Mouse (Mus musculus) kidney, embryonic 16.5 days (tissue): ENCODE results near the gene Cntnap4. TPM values are rescaled to one million over a fixed set of nuclear protein-coding genes. Genes with fewer than 3 reads are reported as not detected.

Experiments
- ATAC-seq: fragments of 200-750 bp; cut with Nextera tagmentation; 2 replicates; pipeline ENCODE4 v1.8.0; 2017; ENCODE audit warnings: moderate TSS enrichment; ENCODE audit not compliant: low FRiP score, low TSS enrichment
- H3K27ac ChIP-seq: fragments of 300-500 bp; sonication (generic); 2 replicates; pipeline ENCODE4 v1.5.1; 2014; ENCODE audit warnings: low read length
- H3K27me3 ChIP-seq: fragments of 300-500 bp; sonication (generic); 2 replicates; pipeline ENCODE4 v1.6.1; 2014; ENCODE audit warnings: low read length, control low read depth, mixed read lengths; ENCODE audit not compliant: insufficient read depth
- H3K36me3 ChIP-seq: fragments of 300-500 bp; sonication (generic); 2 replicates; pipeline ENCODE4 v1.6.1; 2014; ENCODE audit warnings: low read length, control low read depth, mixed read lengths; ENCODE audit not compliant: insufficient read depth
- H3K4me1 ChIP-seq: fragments of 300-500 bp; sonication (generic); 2 replicates; pipeline ENCODE4 v1.6.1; 2014; ENCODE audit warnings: low read length, control low read depth, mixed read lengths; ENCODE audit not compliant: insufficient read depth
- H3K4me2 ChIP-seq: fragments of 300-500 bp; sonication (generic); replicated peaks from 2 replicates; pipeline ENCODE4 v1.6.1; 2014; ENCODE audit warnings: low read depth, low read length
- H3K4me3 ChIP-seq: fragments of 300-500 bp; sonication (generic); 2 replicates; pipeline ENCODE4 v1.5.1; 2014; ENCODE audit warnings: mild to moderate bottlenecking, low read length
- H3K9ac ChIP-seq: fragments of 300-500 bp; sonication (generic); replicated peaks from 2 replicates; pipeline ENCODE4 v1.6.1; 2014; ENCODE audit warnings: low read length
- H3K9me3 ChIP-seq: fragments of 300-500 bp; sonication (generic); 2 replicates; pipeline ENCODE4 v1.6.1; 2016; ENCODE audit warnings: low read length, control low read depth
- WGBS: fragments of 180-500 bp; shearing (Covaris S2); extraction: QIAGEN DNeasy Blood & Tissue Kit; methylation state at CpG from one replicate; pipeline ENCODE4 v1.1.7; 2014; 5-methylcytosine and 5-hydroxymethylcytosine counted together
- polyA plus RNA-seq: library from polyadenylated mRNA; unstranded; fragments of >200 nt; fragmentation: Nextera tagmentation; extraction: Ambion mirVana; gene quantifications from 2 replicates; pipeline ENCODE4 v1.2.1, GENCODE M21; 2015

Cntnap4 gene
- polyA plus RNA-seq, 1 experiment from 2014 or later = 0.12 TPM

GRCm38 (mm10) chr8:112599975-112600374 lies 30.1 kb downstream of the Cntnap4 start:
- H3K9me3 ChIP-seq = no peaks in the 10 kb centered on the region
- ATAC-seq = no peak
- H3K4me3 ChIP-seq = no peak overlapping the region
- H3K36me3 ChIP-seq = no peaks in the 10 kb centered on the region
- no peak overlapping the region for H3K4me2 ChIP-seq
- no peaks in the 10 kb centered on the region for H3K27me3 ChIP-seq
- no peak overlapping the region for H3K27ac ChIP-seq
- no peaks in the 10 kb centered on the region for H3K4me1 ChIP-seq
- no peak overlapping the region for H3K9ac ChIP-seq
- 89% methylated on average over 11 of the region's 11 CpGs for WGBS

DNA sequence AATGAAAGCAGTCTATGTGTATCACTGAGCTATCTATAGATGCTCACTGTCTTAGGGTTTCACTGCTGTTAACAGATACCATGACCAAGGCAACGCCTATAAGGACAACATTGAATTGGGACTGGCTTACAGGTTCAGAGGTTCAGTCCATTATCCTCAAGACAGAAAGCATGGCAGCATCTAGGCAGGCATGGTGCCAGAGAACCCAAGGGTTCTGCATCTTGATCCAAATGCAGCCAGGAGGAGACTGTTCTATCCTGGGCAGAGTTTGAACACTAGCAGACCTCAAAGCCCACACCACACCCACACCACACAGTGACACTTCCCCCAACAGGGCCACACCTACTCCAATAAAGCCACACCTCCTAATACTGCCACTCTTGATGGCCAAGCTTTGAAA lies 31.3 kb downstream of the Cntnap4 start:
- no peaks in the 10 kb centered on the region for H3K36me3 ChIP-seq
- 62% methylated on average over 1 of the region's 1 CpGs for WGBS
- no peaks in the 10 kb centered on the region for H3K9me3 ChIP-seq
- H3K9ac ChIP-seq = no peak overlapping the region
- no peaks in the 10 kb centered on the region for H3K27me3 ChIP-seq
- no peak overlapping the region for H3K27ac ChIP-seq
- H3K4me1 ChIP-seq = no peaks in the 10 kb centered on the region
- no peak for ATAC-seq
- no peak overlapping the region for H3K4me3 ChIP-seq
- no peak overlapping the region for H3K4me2 ChIP-seq

DNA sequence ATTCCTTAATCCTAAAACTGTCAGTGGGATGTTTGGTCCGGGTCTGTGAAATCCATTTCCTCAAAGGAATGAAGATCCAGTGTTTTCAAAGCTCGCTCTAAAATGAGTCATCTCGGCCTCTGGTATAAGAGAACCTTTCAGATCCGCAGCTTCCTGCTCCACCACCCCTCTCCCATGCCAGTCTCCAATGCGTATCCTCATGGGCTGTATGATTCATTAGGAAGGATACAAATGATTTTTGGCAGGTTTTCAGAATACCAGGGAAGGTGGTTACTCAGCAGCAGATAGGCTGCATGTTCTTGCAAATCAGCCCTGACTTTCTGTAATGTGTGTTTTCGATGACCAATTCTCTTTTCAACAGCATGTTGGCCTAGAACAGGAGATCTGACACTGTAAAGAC lies 40.3 kb downstream of the Cntnap4 start:
- Histone ChIP-seq H3K9me3 (no peaks in the 10 kb centered on the region), H3K4me3 (no peak overlapping the region), H3K27ac (no peak overlapping the region), H3K27me3 (no peaks in the 10 kb centered on the region), H3K9ac (no peak overlapping the region), H3K4me2 (no peak overlapping the region), H3K36me3 (no peaks in the 10 kb centered on the region), H3K4me1 (no peaks in the 10 kb centered on the region)
- 85% methylated on average over 6 of the region's 6 CpGs for WGBS
- ATAC-seq = no peak

GRCm38 (mm10) chr8:112628791-112629190 lies 58.9 kb downstream of the Cntnap4 start:
- no peak overlapping the region for H3K9ac ChIP-seq
- H3K4me2 ChIP-seq = no peak overlapping the region
- H3K4me1 ChIP-seq = no peaks in the 10 kb centered on the region
- no peak overlapping the region for H3K27ac ChIP-seq
- ATAC-seq = no peak
- H3K4me3 ChIP-seq = no peak overlapping the region
- no peaks in the 10 kb centered on the region for H3K9me3 ChIP-seq
- H3K36me3 ChIP-seq = no peaks in the 10 kb centered on the region
- no peaks in the 10 kb centered on the region for H3K27me3 ChIP-seq
- 77% methylated on average over 7 of the region's 7 CpGs for WGBS

DNA sequence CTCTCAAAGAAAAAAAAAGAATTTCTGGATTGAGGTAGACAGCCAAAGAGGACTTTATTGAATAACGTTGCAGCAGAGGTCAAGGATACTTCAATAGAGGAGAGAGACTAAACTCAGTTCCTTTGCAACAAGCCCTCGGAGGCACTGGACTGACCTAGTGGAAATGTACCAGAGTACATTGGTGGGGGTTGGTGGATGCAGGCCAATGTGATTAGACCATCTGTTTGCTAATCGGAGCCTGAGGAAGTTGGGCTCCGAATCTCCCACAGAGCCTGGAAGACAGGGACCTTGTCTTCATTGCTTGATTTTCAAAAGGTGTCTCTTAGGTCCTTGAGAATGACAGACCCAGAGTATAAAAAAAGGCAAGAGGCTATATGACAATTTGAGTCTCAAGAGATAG lies 82.8 kb downstream of the Cntnap4 start:
- ATAC-seq = no peak
- WGBS = 89% methylated on average over 4 of the region's 4 CpGs

GRCm38 (mm10) chr8:112653276-112653675 lies 83.4 kb downstream of the Cntnap4 start:
- Histone ChIP-seq H3K4me1 (no peaks in the 10 kb centered on the region), H3K27ac (no peak overlapping the region), H3K9ac (no peak overlapping the region), H3K4me3 (no peak overlapping the region), H3K9me3 (no peaks in the 10 kb centered on the region), H3K4me2 (no peak overlapping the region), H3K36me3 (no peaks in the 10 kb centered on the region), H3K27me3 (no peaks in the 10 kb centered on the region)
- no peak for ATAC-seq
- WGBS = 91% methylated on average over 1 of the region's 1 CpGs

More for the DNA sequence above, 82.8 kb downstream of the Cntnap4 start:
- Histone ChIP-seq H3K9ac (no peak overlapping the region), H3K4me3 (no peak overlapping the region), H3K27ac (no peak overlapping the region), H3K4me1 (no peaks in the 10 kb centered on the region), H3K4me2 (no peak overlapping the region), H3K9me3 (no peaks in the 10 kb centered on the region), H3K36me3 (no peaks in the 10 kb centered on the region), H3K27me3 (no peaks in the 10 kb centered on the region)

DNA sequence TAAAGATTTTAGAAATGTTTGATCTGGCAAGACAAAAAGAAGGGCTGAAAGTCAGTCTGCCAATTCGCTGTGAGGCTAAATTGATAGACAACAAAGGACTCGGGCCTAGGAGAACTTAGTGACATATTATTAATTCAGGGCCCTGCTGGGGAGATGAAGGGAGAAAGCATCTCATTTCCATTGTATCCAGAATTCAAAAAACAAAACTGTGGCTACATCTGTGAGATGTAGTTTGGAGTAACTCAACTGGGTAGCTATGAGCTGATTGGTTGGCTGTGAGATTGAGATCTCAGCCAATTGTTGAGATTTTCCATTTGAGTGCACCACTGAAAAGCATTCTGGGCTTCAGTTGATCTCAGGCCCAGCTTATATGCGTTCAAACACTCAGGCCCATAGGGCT lies 84.2 kb downstream of the Cntnap4 start:
- no peak overlapping the region for H3K4me2 ChIP-seq
- no peaks in the 10 kb centered on the region for H3K4me1 ChIP-seq
- H3K4me3 ChIP-seq = no peak overlapping the region
- 77% methylated on average over 3 of the region's 3 CpGs for WGBS
- H3K9ac ChIP-seq = no peak overlapping the region
- no peaks in the 10 kb centered on the region for H3K27me3 ChIP-seq
- no peak for ATAC-seq
- no peaks in the 10 kb centered on the region for H3K9me3 ChIP-seq
- H3K27ac ChIP-seq = no peak overlapping the region
- no peaks in the 10 kb centered on the region for H3K36me3 ChIP-seq

DNA sequence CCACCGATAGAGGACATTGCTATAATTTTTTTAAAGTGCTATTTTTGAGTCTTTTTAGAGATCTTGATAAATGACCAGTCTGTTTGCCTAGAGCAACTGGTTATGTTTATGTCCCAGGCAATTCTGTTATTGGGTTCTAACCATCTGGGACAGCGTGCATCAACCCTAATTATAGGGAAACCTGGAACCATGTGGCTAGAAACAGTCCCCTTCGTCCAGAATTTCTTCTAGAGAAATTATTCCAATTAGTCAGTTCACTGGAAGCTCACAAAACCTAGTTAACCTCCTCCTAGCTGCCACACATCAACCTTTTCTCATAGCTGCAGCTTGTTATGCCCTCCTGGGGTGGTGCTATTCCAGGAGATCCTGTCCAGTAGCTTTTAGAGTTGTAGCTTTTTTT lies 94.2 kb downstream of the Cntnap4 start:
- Histone ChIP-seq H3K36me3 (no peaks in the 10 kb centered on the region), H3K9ac (no peak overlapping the region), H3K4me1 (no peaks in the 10 kb centered on the region), H3K4me2 (no peak overlapping the region), H3K9me3 (no peaks in the 10 kb centered on the region), H3K27me3 (no peaks in the 10 kb centered on the region), H3K4me3 (no peak overlapping the region), H3K27ac (no peak overlapping the region)
- no peak for ATAC-seq
- WGBS = 72% methylated on average over 3 of the region's 3 CpGs

GRCm38 (mm10) chr8:112674671-112675070 lies 104.8 kb downstream of the Cntnap4 start:
- no peak overlapping the region for H3K4me2 ChIP-seq
- ATAC-seq = no peak
- H3K4me3 ChIP-seq = no peak overlapping the region
- no peak overlapping the region for H3K27ac ChIP-seq
- no peaks in the 10 kb centered on the region for H3K36me3 ChIP-seq
- H3K9me3 ChIP-seq = no peaks in the 10 kb centered on the region
- no peaks in the 10 kb centered on the region for H3K27me3 ChIP-seq
- 79% methylated on average over 1 of the region's 1 CpGs for WGBS
- H3K4me1 ChIP-seq = no peaks in the 10 kb centered on the region
- H3K9ac ChIP-seq = no peak overlapping the region

DNA sequence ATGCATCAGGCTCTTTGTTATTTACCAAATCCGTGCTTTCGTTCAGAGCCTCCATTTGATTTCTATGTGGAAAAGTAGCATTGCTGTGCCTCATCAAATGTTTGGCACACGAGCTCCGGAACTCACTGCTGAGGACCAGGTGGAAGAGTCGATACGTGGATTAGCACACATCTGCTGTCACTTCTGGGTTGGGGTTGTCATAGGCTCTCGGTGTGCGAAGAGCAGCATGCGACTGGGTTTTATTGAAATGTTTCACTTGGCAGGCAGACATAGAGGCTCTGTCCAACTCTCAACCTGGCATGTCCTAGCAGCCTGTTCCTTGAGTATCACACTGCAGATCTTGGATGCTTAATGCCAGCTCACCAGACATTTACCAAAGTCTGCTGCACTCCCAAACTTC lies 111.9 kb downstream of the Cntnap4 start:
- Histone ChIP-seq H3K9ac (no peak overlapping the region), H3K4me2 (no peak overlapping the region), H3K9me3 (no peaks in the 10 kb centered on the region), H3K36me3 (no peaks in the 10 kb centered on the region), H3K4me1 (no peaks in the 10 kb centered on the region), H3K27ac (no peak overlapping the region), H3K4me3 (no peak overlapping the region), H3K27me3 (no peaks in the 10 kb centered on the region)
- no peak for ATAC-seq
- 93% methylated on average over 9 of the region's 9 CpGs for WGBS

GRCm38 (mm10) chr8:112695708-112696107 lies 125.9 kb downstream of the Cntnap4 start:
- Histone ChIP-seq H3K4me2 (no peak overlapping the region), H3K36me3 (no peaks in the 10 kb centered on the region), H3K9ac (no peak overlapping the region), H3K4me1 (no peaks in the 10 kb centered on the region), H3K27ac (no peak overlapping the region), H3K9me3 (no peaks in the 10 kb centered on the region), H3K27me3 (no peaks in the 10 kb centered on the region), H3K4me3 (no peak overlapping the region)
- no peak for ATAC-seq
